Mouse (Mus musculus) mouse trophoblast stem cell (cell line): ENCODE results near the gene Timp4.

Experiments
- in situ Hi-C, 2 experiments: fragments of 300-500 bp; cut with MseI, MboI; formaldehyde crosslinking; loops; 2 replicates in 1 of 2; 3 replicates in 1 of 2; pipeline ENCODE4 v1.15.1; 2025

The Timp4 gene

DNA sequence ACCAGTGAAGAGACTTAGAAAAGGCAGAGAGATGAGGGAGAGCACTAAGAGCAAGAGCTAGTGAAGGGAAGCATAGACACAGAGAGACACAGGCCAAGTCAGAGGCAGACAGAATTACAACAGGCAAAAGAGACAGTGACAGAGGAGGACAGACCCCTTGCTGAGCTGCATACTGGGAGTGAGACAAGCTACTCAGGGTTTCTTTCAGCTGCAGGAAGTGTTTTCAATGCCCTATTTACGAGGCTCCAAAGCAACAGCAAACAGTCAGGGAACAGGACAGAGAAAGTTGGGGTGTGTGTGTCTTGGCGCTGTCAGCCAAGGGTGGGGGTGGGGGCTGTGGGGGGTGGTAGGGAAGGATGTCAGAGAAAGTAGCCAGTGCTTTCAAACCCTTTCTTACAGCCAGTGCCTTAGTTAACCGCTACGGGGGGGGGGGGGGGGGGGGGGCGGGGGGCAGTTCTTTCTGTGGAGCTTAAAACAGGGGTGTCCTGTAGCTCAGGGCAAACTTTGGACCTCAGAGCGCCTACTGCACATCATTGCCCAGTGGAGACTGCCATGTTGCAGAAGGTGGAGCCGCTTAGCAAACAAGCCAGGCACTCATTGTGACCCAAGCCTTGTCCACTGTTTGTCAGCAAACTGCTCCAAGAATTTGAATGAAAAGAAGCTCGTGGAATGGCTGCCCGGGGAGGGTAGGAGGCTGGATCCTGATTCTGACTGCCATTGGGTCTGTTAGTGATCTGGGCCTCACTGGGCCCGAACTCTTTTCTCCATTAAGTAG is at the start of gene Timp4:
Gene Timp4 (minus strand): TSS at position 107 of the 775 bp plus-strand sequence.
- in situ Hi-C loops: no loop called here

DNA sequence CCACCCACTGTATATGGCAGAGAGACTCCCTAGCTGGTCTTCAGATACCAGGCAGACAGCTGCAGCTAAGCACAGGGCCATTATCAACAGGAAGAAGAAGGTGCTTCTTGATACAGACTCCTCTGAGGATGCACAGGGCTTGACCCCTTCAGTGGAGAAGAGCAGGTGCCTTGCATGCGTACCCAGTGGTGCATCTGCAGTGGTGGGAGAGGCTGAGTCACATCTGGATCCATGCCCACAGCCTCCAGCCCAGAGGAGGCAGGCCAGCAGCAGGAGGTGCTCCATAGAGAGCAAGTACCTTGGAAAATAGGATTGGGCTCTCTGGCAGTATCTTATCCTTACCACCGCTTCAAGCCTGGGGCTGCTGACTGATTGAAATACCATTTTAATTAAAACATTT is 41.9 kb upstream of the Timp4 start:
- in situ Hi-C loops: no loop called here

- in situ Hi-C loops: no loop called here
Observed at GRCm38 (mm10) chr6:115292621-115293020, 40.6 kb upstream of the Timp4 start.

DNA sequence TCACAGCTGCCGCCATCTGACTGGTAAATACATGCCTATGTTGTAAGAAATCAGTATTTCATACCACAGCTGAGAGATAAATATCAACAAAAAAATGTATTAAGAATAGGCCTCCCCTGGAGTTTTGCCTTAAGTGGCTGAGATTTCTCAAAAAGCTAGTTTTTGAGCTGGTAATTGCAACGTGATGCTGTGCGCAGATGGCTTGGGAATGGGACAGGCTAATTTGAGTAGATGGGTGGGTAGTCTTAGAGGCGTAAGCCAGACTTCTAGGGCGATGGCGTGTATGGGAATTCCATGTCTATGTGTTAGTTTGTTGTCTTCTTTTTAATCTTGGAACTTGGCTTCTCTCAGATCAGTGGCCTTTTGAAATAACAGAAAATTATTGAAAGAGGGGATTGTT is 39.8 kb upstream of the Timp4 start:
- in situ Hi-C loops: no loop called here

- in situ Hi-C loops: no loop called here
Observed at GRCm38 (mm10) chr6:115291068-115291467, 39.1 kb upstream of the Timp4 start.

DNA sequence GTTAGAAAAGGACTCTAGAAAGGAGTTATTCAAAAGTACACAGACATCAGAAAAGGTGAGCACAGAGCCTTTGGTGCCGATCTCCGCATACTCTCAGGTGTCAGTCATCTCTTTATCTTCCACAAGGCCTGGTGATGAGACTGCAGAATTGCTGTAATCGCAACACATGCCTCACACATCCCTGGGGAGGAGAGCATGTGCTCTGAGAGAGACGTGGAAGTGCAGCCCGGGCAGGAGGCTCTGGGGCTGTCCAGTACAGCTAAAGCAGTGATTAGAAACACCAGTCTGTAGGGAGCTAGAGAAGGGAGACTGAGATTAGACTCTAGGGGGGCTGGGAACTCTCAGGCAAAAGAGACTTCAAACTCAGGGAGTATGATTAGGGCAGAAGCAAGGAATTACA is 38.6 kb upstream of the Timp4 start:
- in situ Hi-C loops: no loop called here

DNA sequence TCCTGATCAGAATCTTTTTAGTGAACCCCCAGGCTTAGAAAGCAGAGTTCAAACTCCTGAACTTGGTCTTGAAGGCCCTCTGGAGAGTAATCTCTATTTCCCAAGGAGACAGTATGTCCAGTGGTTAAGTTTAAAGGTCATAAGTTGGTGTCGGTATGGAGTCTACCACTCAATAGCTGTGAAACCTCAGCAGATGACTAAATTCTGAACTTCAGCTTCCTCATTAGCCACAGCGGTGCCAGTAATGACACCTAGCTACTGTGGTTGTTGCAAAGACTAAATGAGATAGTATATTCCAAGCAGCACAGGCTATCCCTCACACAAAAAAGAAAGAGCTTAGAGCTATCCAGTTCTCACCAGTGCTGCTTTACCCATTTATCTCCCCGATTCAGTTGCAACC is 36.2 kb upstream of the Timp4 start:
- in situ Hi-C loops: no loop called here

GRCm38 (mm10) chr6:115286441-115286840 is 34.4 kb upstream of the Timp4 start:
- in situ Hi-C loops: no loop called here

DNA sequence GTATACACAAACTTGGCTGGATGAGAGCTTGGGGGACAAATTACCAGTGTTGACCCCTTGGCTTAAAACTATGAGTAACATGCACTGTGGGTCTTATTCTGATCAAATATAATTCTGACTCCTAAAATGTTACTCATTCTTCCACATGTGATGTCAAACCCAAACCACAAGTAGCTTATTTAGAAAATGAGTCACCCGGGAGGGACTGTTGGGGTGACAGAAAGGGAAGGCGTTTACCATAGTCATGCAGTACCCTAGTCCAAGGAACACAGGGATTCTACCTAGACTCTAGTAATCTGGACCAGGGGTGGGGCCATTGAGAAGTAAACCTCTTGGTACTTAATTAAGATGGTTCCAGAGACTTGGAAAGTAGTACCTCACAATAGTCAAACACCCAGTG is 32.1 kb upstream of the Timp4 start:
- in situ Hi-C loops: no loop called here

DNA sequence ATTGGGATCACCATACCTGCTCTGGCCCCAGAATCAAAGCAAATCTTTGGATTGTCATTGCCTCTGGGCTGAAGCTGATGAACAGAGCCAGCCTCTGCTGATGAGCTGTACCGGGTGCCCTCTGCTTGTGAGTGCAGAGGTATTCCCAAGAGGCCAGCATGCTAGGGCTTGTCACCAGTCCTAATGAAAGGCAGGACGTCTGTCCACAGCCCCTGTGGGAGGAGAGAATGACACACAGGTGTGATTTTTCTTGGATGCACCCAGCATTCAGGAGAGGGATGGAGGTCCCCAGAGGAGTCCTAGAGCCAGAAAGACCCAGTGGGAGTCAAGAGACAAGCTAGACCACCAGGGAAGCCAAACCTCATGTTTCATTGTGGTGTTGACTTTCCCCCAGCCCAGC is 27.6 kb upstream of the Timp4 start:
- in situ Hi-C loops: no loop called here

DNA sequence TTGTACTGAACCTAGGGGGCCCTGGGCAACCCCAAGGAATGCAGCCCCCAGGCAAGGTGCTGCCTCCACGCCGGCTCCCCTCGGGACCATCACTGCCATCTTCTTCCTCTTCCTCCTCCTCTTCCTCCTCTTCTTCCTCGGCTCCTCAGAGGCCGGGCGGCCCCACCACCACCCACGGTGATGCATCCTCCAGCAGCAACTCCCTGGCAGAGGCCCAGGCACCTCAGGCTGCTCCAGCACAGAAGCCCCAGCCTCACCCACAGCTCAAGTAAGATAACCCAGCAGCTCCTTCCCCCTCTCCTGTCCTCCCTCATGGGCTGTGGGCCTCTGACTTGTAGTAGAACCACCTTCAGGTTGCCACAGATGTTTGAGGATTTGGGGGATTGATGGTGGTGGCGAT is 26.1 kb upstream of the Timp4 start:
- in situ Hi-C loops: no loop called here

GRCm38 (mm10) chr6:115275116-115275815 is 23.3 kb upstream of the Timp4 start:
- in situ Hi-C loops: no loop called here

DNA sequence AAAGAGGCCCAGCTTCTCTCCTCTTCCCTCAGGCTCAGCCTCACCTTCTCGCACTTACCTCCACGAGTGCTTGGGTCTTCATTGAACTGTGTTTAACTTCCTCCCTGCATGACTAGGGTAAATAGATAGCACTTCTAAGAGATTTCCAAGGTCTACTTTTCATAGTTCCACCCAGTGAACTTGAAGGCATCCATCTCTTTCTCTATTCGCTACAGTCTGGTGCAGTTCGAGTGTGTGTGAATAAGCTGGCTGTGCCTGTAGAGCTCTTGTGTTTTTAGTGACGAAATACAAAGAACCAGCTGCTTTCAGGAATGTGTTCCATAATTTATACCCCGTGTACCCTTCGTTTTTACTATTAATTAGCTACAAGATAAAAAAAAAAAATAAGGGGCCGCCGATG is 22.7 kb upstream of the Timp4 start:
- in situ Hi-C loops: no loop called here

GRCm38 (mm10) chr6:115273346-115273745 is 21.3 kb upstream of the Timp4 start:
- in situ Hi-C loops: no loop called here

- in situ Hi-C loops: no loop called here
Observed at GRCm38 (mm10) chr6:115271866-115272271, 19.9 kb upstream of the Timp4 start.

GRCm38 (mm10) chr6:115271326-115271725 is 19.3 kb upstream of the Timp4 start:
- in situ Hi-C loops: no loop called here

- in situ Hi-C loops: no loop called here
Observed at GRCm38 (mm10) chr6:115270085-115270484, 18.1 kb upstream of the Timp4 start.

DNA sequence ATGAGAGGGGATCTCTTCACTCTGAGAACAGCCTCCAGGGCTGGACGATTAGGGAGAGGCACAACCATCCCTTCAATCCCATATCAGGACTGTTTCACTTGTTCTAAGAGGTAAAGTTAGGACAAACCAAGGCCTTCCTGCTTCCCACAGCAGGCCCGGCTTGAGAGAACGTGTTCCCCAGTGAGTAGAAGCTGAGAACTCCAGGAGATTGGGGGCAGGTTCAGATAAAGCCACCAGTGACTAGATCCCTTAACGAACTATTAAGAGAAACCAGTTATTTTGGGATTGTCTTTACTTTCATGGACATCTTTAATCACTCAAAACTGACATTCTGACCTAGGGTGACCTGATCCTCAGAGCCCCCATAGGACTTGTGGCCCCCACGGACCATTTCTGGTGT is 17.6 kb upstream of the Timp4 start:
- in situ Hi-C loops: no loop called here

DNA sequence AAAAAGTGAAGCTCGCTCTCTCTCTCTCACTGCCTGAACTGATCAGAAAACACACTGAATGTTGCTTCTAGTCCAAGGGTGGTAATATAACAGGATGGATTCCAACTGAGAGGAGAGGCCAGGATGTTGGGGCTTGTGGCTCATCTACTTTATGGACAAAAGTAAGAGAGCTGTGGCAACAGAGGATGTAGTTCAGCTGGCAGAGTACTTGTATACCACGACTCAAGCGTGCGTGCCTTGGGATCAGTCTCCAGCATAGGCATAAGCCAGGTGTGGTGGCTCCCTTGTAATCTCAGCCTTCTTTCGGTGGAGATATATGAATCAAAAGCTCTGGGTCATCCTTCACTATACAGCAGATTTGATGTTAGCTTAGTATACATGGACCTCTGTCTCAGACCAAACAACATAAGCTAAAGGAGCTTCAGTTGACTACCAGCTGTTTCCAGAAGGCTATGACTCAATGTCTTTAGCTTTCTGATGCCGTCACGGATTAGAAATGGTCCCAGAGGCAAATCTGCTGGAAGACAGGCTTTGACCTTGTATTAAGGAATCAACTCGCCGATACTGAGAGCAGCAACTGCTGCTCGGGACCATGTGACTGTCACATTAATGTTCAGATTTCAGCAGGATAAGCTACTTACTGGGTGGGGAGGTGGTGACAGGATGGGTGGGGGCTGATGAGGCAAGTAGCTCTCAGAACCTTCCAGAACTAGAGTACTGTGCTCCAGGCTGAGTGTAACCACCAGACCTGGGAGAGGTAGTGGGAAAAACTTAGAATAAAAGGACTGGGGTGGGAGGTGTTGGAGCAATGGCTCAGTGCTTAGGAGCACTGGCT is 16.8 kb upstream of the Timp4 start:
- in situ Hi-C loops: no loop called here

- in situ Hi-C loops: no loop called here
Observed at GRCm38 (mm10) chr6:115267916-115268315, 15.9 kb upstream of the Timp4 start.

GRCm38 (mm10) chr6:115266791-115267190 is 14.8 kb upstream of the Timp4 start:
- in situ Hi-C loops: no loop called here

DNA sequence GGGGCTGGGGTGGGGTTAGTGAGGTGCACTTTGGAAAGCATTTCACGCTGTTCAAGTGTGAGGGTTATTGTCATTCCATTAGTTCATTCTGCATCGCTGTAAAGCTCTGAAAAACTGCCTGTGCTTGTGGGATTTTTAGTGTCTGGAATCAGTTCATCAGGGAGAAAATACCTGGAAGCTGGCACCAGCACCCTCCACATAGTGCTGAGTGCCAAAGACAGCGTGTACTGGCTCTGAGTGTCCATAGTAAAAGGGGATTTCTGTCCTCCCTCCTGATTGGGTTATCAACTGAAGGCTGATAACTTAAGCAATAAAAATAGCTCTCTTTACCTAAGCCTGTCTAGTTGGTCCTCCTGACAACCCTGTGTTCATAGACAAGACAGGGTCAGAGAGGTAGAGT is 8.5 kb upstream of the Timp4 start:
- in situ Hi-C loops: no loop called here
